Mouse (Mus musculus): ENCODE measurements around the gene Slc22a19.
"Not testable (repeated sequence)": the region's sequence is repeated elsewhere in the genome, so short reads cannot be mapped to it uniquely, and the experiment has no call there.

Gene Slc22a19

GRCm38 (mm10) chr19:7711148-7711547 lies at the start of gene Slc22a19:
TSS of gene Slc22a19 (minus strand) at chr19:7711310.
- no peak for DNase-seq

DNA sequence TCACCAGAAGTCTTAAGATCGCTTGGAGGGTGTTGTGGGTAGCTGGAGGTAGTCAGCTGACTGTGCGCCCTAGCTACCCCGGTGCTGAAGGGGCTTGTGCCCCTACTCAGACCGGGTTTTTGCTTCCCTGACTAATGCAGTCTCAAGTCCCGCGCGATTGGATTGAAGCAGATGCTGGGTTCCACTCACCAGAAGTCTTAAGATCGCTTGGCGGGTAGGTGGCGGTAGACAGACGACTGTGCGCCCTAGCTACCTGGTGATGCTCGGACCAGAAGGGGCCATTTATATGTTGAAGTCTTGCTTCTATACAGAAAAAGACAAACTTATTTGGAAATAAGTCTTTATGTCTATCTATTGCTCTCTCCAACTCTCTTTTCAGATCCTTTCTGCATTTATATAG lies 42.3 kb upstream of the Slc22a19 start:
- not testable (repeated sequence) for DNase-seq

- no peak for DNase-seq
Observed at GRCm38 (mm10) chr19:7729543-7729942, 18.4 kb upstream of the Slc22a19 start.

GRCm38 (mm10) chr19:7693104-7693503 lies 18.0 kb downstream of the Slc22a19 start:
- not testable (repeated sequence) for DNase-seq

GRCm38 (mm10) chr19:7691259-7691658 lies 19.9 kb downstream of the Slc22a19 start:
- no peak for DNase-seq

GRCm38 (mm10) chr19:7687988-7688387 lies 23.1 kb downstream of the Slc22a19 start:
- DNase-seq, result no peak

GRCm38 (mm10) chr19:7672033-7672432 lies 39.1 kb downstream of the Slc22a19 start:
- no peak for DNase-seq

DNA sequence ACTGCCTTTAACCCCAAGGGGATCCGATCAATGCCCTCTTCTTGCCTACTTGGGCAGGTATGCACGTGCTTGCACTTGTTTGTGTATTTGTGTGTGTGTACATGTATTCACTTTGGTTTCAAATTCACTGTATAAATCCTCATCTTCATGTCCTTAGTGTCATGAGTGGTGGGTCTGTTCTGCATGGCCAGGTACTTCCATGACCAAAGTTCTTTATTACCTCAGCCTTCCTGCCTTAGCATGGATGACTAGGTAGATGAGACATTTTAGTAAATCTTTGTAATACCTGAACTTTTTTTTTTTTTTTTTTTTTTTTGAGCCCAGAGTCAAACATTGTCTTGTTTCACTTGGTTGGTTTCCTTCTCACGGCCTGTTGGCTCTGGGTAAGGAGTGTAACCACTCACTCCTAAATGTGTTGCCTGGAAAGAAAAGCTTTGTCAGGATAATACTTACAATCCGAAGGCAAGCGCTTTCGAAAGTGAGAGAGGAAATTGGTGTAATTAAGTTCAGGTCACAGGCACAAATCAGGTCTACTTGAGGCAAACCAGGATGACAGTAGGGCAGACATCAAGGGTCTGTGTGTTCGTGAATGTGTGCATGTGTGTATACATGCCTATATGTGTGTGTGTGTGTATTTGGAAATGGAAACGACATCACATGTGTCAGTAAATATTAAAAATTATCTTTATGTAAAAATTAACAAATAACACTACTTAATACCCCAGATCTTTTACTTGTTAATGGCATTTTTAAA lies 62.0 kb downstream of the Slc22a19 start:
- no peak for DNase-seq

DNA sequence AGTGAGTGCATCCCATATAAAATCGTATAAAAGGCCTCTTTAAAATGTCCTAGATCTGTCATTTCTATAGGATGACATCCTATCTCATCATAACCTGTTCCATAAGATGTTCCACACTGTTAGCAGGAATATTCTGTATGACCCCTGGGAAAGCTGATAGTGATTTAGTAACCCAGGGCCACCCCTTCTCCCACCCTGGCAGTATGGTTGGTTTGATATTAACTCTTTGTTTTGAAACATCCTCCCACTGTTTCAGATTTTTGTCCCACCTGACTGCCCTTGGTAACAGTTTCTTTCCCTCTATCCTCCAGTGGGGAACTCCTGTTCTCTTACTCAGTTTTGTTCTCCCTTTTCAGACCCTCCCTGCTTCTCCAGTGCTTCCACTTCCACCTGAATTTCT lies 77.3 kb downstream of the Slc22a19 start:
- DNase-seq, result no peak

DNA sequence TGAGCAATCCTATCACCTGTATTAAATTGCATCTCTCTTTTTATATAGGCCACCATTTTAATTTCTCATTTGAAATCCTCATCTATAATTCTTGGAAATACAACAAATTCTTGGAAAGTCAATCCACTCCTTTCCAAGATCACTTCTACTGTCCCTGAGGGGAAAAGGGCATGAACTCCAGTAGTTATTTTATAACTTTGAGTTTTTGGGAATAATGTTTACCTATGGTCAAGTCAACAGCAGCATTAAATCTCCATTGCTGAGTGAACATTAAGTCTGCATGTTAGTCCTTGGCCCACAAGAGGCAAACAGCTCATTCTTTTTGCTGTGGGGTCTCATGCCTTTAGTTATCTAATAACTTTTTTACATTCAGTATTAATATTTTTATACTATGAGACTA lies 78.1 kb downstream of the Slc22a19 start:
- DNase-seq, result no peak
